Mouse (Mus musculus): Measurements from ENCODE around the gene Ablim2. TPM values are rescaled to one million over a fixed set of nuclear protein-coding genes. Genes with fewer than 3 reads are reported as not detected.

Gene Ablim2
- polyA plus RNA-seq, 1 experiment from 2014 or later, result 1.8 TPM

DNA sequence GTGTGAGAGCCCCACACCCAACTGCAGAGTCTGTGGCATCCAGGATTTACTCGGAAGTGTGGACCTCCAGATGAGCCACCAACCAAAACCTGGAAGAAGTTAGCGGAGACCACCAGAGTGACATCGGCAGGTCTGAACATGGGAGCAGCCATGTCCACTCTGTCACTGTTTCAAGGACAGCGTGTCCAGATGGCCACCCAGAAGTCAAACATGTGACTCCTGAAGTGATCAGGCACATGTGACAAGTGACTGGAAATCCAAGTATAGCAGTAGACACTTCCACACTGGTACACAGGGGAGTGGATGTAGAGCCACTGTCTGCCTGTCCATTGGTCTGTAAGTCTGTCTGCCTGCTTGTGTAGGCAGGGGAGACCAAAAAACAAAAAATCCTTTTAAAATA lies 47.0 kb downstream of the Ablim2 start:
- Histone ChIP-seq H3K4me2 (replicated peaks) (no peak overlapping the region), H3K9ac (no peak overlapping the region), H3K4me3 (no peak overlapping the region), H3K4me1 (no peaks in the 10 kb centered on the region), H3K27ac (no peak overlapping the region), H3K9me3 (peaks cover 3% of the 10 kb centered on the region; the same call in 1 of the 2 replicates), H3K27me3 (no peaks in the 10 kb centered on the region), H3K36me3 (no peaks in the 10 kb centered on the region)
- no peak for ATAC-seq (ENCODE audit: low FRiP score, low read depth)
- 84% methylated on average over 4 of the region's 4 CpGs for WGBS

DNA sequence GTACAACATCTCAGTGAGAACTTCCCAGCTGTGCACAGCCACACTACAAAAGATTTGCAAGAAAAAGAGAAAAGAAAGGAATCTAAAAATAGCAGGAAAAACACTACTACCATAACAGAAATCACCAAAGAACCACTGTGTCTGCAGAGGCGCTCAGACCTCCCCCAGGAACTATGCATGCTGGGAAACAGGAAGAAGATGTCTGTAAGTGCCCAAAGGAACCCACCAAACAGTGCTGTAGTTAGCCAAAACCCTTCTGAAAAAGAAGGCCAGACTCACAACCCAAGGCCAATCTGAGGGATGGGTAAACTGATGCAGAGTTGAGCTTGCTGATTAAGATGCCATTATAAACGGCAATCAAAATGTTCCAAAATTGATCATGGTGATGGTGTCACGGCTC lies 47.5 kb downstream of the Ablim2 start:
- peaks cover 2% of the 10 kb centered on the region; the same call in 1 of the 2 replicates for H3K9me3 ChIP-seq
- ATAC-seq (ENCODE audit: low FRiP score, low read depth), result no peak
- H3K4me2 ChIP-seq (replicated peaks), result no peak overlapping the region
- H3K27ac ChIP-seq, result no peak overlapping the region
- H3K4me1 ChIP-seq, result no peaks in the 10 kb centered on the region
- H3K36me3 ChIP-seq, result no peaks in the 10 kb centered on the region
- 85% methylated on average over 3 of the region's 3 CpGs for WGBS
- no peaks in the 10 kb centered on the region for H3K27me3 ChIP-seq
- H3K4me3 ChIP-seq, result no peak overlapping the region
- H3K9ac ChIP-seq, result no peak overlapping the region

DNA sequence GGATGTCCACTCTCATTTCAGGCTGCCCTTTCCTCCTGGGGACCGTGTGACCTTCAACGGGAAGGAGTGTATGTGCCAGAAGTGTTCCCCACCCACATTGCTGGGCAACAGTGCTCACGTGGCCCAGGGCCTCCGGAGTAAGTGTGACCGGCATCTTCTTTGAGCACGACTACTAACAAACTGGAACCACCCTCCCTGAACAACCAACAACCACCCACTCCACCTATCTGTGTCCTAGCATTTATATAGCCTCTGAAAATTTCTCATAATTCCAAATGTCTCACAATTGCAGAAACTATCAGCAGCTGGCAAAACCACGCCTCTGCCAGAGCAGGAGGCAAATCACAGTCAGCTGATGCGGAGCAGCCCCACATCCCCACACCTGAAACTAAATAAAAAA lies 49.3 kb downstream of the Ablim2 start:
- no peak for ATAC-seq (ENCODE audit: low FRiP score, low read depth)
- Histone ChIP-seq H3K27ac (no peak overlapping the region), H3K36me3 (no peaks in the 10 kb centered on the region), H3K27me3 (no peaks in the 10 kb centered on the region), H3K4me1 (no peaks in the 10 kb centered on the region), H3K4me2 (replicated peaks) (no peak overlapping the region), H3K9ac (no peak overlapping the region), H3K9me3 (no peaks in the 10 kb centered on the region), H3K4me3 (no peak overlapping the region)
- 79% methylated on average over 8 of the region's 8 CpGs for WGBS

- no peak for ATAC-seq (ENCODE audit: low FRiP score, low read depth)
- Histone ChIP-seq H3K9ac (no peak overlapping the region), H3K9me3 (no peaks in the 10 kb centered on the region), H3K4me3 (no peak overlapping the region), H3K27me3 (no peaks in the 10 kb centered on the region), H3K4me1 (peaks cover 14% of the 10 kb centered on the region; the same call in 1 of the 2 replicates), H3K27ac (no peak overlapping the region), H3K4me2 (replicated peaks) (no peak overlapping the region), H3K36me3 (no peaks in the 10 kb centered on the region)
- 67% methylated on average over 3 of the region's 3 CpGs for WGBS
These were observed 52.8 kb downstream of the Ablim2 start for GRCm38 (mm10) chr5:35810526-35810925.

DNA sequence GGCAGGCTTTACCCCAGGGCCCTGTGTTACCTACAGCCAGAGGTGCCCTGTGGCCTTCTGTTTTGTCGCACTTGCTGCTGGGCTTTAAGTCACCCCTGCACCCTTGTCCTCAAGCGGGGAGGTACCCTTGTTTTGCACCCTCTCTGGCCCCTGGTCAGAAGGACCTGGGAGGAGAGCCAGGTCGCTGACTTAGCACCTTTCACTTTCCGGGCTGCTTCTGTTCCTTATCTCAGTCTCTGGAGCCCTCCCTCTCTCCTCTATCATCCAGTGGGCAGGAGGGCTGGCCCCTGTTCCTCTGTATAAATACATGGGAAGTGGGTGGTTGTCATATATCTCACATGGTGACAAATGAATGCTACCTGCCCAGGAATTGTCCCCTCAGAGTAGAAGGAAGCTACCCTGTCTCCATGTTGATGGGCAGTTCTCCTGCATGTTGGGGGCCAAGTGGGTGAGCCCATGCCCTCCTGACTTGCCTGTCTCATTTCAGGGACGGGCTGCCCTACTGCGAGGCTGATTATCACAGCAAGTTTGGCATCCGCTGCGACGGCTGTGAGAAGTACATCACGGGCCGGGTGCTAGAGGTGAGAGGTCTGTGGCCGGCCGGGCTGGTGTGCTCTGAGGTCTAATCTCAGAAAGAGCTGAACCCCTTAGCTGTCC lies 54.1 kb downstream of the Ablim2 start:
- Histone ChIP-seq H3K9me3 (no peaks in the 10 kb centered on the region), H3K4me3 (no peak overlapping the region), H3K27me3 (no peaks in the 10 kb centered on the region), H3K9ac (no peak overlapping the region), H3K4me1 (peaks cover 15% of the 10 kb centered on the region; the same call in 1 of the 2 replicates), H3K36me3 (no peaks in the 10 kb centered on the region), H3K27ac (no peak overlapping the region), H3K4me2 (replicated peaks) (no peak overlapping the region)
- 84% methylated on average over 13 of the region's 13 CpGs for WGBS
- ATAC-seq (ENCODE audit: low FRiP score, low read depth), result no peak

GRCm38 (mm10) chr5:35814334-35814941 lies 56.8 kb downstream of the Ablim2 start:
- no peaks in the 10 kb centered on the region for H3K36me3 ChIP-seq
- 62% methylated on average over 15 of the region's 15 CpGs for WGBS
- no peak overlapping the region for H3K9ac ChIP-seq
- ATAC-seq (ENCODE audit: low FRiP score, low read depth), result no peak
- no peaks in the 10 kb centered on the region for H3K27me3 ChIP-seq
- H3K27ac ChIP-seq, result no peak overlapping the region
- H3K4me3 ChIP-seq, result no peak overlapping the region
- H3K4me1 ChIP-seq, result peaks cover 15% of the 10 kb centered on the region; the same call in 1 of the 2 replicates
- no peaks in the 10 kb centered on the region for H3K9me3 ChIP-seq
- H3K4me2 ChIP-seq (replicated peaks), result no peak overlapping the region

DNA sequence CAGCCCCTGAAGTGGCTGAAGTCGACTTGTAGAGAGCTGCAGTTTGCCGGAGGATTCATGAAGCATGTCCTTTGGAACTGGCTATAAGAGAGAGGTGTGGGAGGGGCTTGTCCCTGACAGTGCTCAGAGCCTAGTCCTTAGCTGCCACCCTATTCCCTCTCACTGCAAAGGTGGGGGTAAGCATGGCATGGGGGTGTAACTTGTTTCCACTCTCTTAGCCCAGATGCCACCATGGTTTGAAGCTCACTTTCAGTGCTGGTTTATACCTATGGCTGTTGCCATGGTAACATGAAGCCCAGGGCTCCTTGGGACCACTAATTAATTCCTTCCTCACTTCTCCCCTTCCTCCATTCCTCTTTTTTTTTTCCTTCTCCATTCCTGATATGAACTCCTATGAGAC lies 57.4 kb downstream of the Ablim2 start:
- Histone ChIP-seq H3K4me1 (peaks cover 15% of the 10 kb centered on the region; the same call in 1 of the 2 replicates), H3K9ac (no peak overlapping the region), H3K36me3 (no peaks in the 10 kb centered on the region), H3K27ac (no peak overlapping the region), H3K4me3 (no peak overlapping the region), H3K9me3 (no peaks in the 10 kb centered on the region), H3K4me2 (replicated peaks) (no peak overlapping the region), H3K27me3 (no peaks in the 10 kb centered on the region)
- WGBS, result 43% methylated on average over 2 of the region's 2 CpGs
- no peak for ATAC-seq (ENCODE audit: low FRiP score, low read depth)

DNA sequence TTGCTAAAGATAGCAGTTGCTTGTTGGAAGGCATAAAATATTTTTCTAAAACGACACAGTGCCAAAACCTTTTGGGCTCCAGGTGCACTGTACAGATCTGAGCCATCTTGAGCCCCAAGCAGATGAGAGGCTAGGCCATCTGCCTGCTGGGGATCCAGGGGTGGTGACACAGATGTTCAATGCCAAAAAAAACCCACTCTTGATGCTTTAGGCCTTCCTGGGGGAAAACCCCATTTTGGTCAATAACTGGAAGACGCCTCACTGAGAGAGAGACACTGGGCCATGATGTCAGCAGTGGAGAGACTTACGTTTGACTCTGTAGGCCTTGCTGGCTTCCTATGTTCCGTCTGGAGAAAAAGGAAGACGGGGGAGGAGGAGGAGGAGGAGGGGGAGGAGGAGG lies 59.6 kb downstream of the Ablim2 start:
- Histone ChIP-seq H3K36me3 (no peaks in the 10 kb centered on the region), H3K9ac (no peak overlapping the region), H3K4me1 (peaks cover 15% of the 10 kb centered on the region; the same call in 1 of the 2 replicates), H3K4me2 (replicated peaks) (no peak overlapping the region), H3K27ac (no peak overlapping the region), H3K4me3 (no peak overlapping the region), H3K27me3 (no peaks in the 10 kb centered on the region), H3K9me3 (no peaks in the 10 kb centered on the region)
- WGBS, result 93% methylated on average over 3 of the region's 5 CpGs
- ATAC-seq (ENCODE audit: low FRiP score, low read depth), result no peak

DNA sequence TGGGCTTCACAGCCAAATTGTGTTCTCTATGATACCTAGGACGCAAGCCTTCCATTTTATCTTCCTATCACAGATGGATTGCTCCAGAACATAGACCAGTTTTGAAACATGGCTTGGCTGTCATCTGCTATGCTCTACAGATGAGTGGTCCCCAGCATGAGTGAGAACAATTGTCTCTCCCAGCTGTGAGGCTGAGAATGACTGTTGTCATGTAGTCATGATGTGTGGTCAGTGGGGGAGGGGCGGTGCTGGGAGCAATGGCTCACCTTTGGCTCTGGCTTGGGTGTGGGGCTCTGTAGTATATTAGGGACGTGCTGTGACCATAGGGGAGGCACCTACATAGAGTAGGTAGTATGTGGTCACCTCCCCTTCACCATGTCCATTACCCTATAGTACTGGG lies 60.2 kb downstream of the Ablim2 start:
- 83% methylated on average over 3 of the region's 3 CpGs for WGBS
- Histone ChIP-seq H3K27ac (no peak overlapping the region), H3K36me3 (no peaks in the 10 kb centered on the region)

DNA sequence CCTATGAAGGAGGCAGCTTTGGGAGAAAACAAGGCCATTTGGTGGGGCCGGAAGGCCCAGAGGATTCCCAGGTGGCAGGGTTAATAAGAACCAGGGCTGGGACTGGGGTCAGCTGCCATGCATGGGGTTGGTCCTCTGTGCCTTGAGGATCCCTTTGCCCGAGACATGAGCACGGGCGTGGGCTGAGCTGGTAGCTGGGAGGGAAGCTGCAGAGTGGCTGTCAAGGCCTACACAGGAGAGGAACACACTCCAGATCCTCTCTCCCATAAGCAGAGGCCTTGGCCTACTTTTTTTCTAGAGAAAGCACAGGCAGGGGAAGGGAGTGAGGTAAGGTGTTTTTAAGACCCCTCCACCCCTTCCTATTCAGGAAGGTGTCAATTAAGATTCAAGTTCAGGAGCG lies 65.0 kb downstream of the Ablim2 start:
- WGBS, result 74% methylated on average over 5 of the region's 5 CpGs
- H3K9ac ChIP-seq, result no peak overlapping the region
- no peaks in the 10 kb centered on the region for H3K4me1 ChIP-seq
- no peak overlapping the region for H3K4me3 ChIP-seq
- H3K36me3 ChIP-seq, result no peaks in the 10 kb centered on the region
- no peak overlapping the region for H3K27ac ChIP-seq
- no peaks in the 10 kb centered on the region for H3K9me3 ChIP-seq
- no peak for ATAC-seq (ENCODE audit: low FRiP score, low read depth)
- H3K27me3 ChIP-seq, result no peaks in the 10 kb centered on the region
- no peak overlapping the region for H3K4me2 ChIP-seq (replicated peaks)

More for the DNA sequence above, 60.2 kb downstream of the Ablim2 start:
- H3K4me1 ChIP-seq, result peaks cover 15% of the 10 kb centered on the region; the same call in 1 of the 2 replicates
- no peak overlapping the region for H3K4me2 ChIP-seq (replicated peaks)
- H3K9me3 ChIP-seq, result no peaks in the 10 kb centered on the region
- no peak overlapping the region for H3K4me3 ChIP-seq
- H3K9ac ChIP-seq, result no peak overlapping the region
- no peak for ATAC-seq (ENCODE audit: low FRiP score, low read depth)
- H3K27me3 ChIP-seq, result no peaks in the 10 kb centered on the region

- Histone ChIP-seq H3K9me3 (no peaks in the 10 kb centered on the region), H3K36me3 (no peaks in the 10 kb centered on the region), H3K9ac (no peak overlapping the region), H3K27ac (no peak overlapping the region), H3K4me3 (no peak overlapping the region), H3K27me3 (no peaks in the 10 kb centered on the region), H3K4me2 (replicated peaks) (no peak overlapping the region), H3K4me1 (no peaks in the 10 kb centered on the region)
- ATAC-seq (ENCODE audit: low FRiP score, low read depth), result no peak
- WGBS, result 72% methylated on average over 5 of the region's 5 CpGs
These were observed 68.8 kb downstream of the Ablim2 start for GRCm38 (mm10) chr5:35826465-35826864.

- Histone ChIP-seq H3K4me3 (no peak overlapping the region), H3K27me3 (no peaks in the 10 kb centered on the region), H3K4me2 (replicated peaks) (no peak overlapping the region), H3K9ac (no peak overlapping the region), H3K36me3 (no peaks in the 10 kb centered on the region), H3K9me3 (no peaks in the 10 kb centered on the region), H3K4me1 (no peaks in the 10 kb centered on the region), H3K27ac (no peak overlapping the region)
- ATAC-seq (ENCODE audit: low FRiP score, low read depth), result peak; percentile 75
- WGBS, result 61% methylated on average over 14 of the region's 14 CpGs
These were observed 69.4 kb downstream of the Ablim2 start for GRCm38 (mm10) chr5:35827075-35827474.

DNA sequence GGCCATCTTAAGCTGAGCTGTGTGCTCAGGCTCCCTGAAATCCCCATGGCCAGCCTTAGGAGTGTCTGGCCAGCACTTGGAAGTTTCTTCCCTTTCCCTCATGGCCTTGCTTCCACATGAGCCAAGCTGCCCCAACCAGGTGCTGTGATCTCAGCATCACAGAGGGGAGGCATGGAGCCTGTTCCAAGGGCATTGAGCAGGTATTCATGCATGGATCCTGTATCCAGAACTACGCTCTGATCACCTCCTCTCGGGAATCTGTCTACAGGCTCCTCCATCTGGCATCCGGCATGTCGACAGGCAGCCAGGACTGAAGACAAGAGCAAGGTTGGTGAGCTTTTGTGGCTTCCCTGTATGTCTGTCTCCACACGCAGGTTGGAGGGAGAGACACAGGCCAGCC lies 70.2 kb downstream of the Ablim2 start:
- H3K9ac ChIP-seq, result no peak overlapping the region

More for the DNA sequence above, 70.2 kb downstream of the Ablim2 start:
- H3K36me3 ChIP-seq, result no peaks in the 10 kb centered on the region
- H3K27me3 ChIP-seq, result no peaks in the 10 kb centered on the region
- H3K27ac ChIP-seq, result no peak overlapping the region
- H3K4me1 ChIP-seq, result no peaks in the 10 kb centered on the region
- ATAC-seq (ENCODE audit: low FRiP score, low read depth), result no peak
- H3K4me3 ChIP-seq, result no peak overlapping the region
- no peak overlapping the region for H3K4me2 ChIP-seq (replicated peaks)
- H3K9me3 ChIP-seq, result no peaks in the 10 kb centered on the region
- WGBS, result 84% methylated on average over 5 of the region's 5 CpGs

Data from limb, embryonic 13.5 days (tissue).